Mouse (Mus musculus) CD4-positive helper T cell, adult 2 months (primary cell): ENCODE results near the gene Hpse.

Experiments
- DNase-seq: peaks from one replicate; pipeline ENCODE4 v3.0.0-alpha.2; 2012; ENCODE audit warnings: low read depth, missing footprints, low spot score

Hpse gene

GRCm38 (mm10) chr5:100719235-100720088 lies at the start of gene Hpse:
Gene Hpse (minus strand): TSS chr5:100719716.
- DNase-seq = peak; percentile 47

- DNase-seq = no peak
These were observed 46.5 kb upstream of the Hpse start for GRCm38 (mm10) chr5:100766026-100766425.

GRCm38 (mm10) chr5:100761736-100762135 lies 42.2 kb upstream of the Hpse start:
- DNase-seq = no peak

GRCm38 (mm10) chr5:100760049-100760663 lies 40.6 kb upstream of the Hpse start:
- no peak for DNase-seq

GRCm38 (mm10) chr5:100758121-100758520 lies 38.6 kb upstream of the Hpse start:
- no peak for DNase-seq

GRCm38 (mm10) chr5:100753407-100753806 lies 33.9 kb upstream of the Hpse start:
- DNase-seq = no peak

GRCm38 (mm10) chr5:100751655-100752054 lies 32.1 kb upstream of the Hpse start:
- no peak for DNase-seq

GRCm38 (mm10) chr5:100750617-100751255 lies 31.2 kb upstream of the Hpse start:
- DNase-seq = no peak

- DNase-seq = no peak
These were observed 19.3 kb upstream of the Hpse start for GRCm38 (mm10) chr5:100738802-100739201.

- no peak for DNase-seq
These were observed 17.4 kb upstream of the Hpse start for GRCm38 (mm10) chr5:100736919-100737318.

- DNase-seq = no peak
These were observed 15.0 kb upstream of the Hpse start for GRCm38 (mm10) chr5:100734535-100734934.

- peak; percentile 66 for DNase-seq
These were observed 9.2 kb upstream of the Hpse start for GRCm38 (mm10) chr5:100728757-100729156.

- DNase-seq = no peak
These were observed 6.5 kb upstream of the Hpse start for GRCm38 (mm10) chr5:100726001-100726400.

GRCm38 (mm10) chr5:100716762-100717161 lies 2.8 kb downstream of the Hpse start:
- DNase-seq = no peak

GRCm38 (mm10) chr5:100711219-100711618 lies 8.3 kb downstream of the Hpse start:
- no peak for DNase-seq

- DNase-seq = no peak
These were observed 9.5 kb downstream of the Hpse start for GRCm38 (mm10) chr5:100710012-100710411.

GRCm38 (mm10) chr5:100709035-100709434 lies 10.5 kb downstream of the Hpse start:
- no peak for DNase-seq

- no peak for DNase-seq
These were observed 12.8 kb downstream of the Hpse start for GRCm38 (mm10) chr5:100706675-100707074.

GRCm38 (mm10) chr5:100704272-100704671 lies 15.2 kb downstream of the Hpse start:
- DNase-seq = no peak

GRCm38 (mm10) chr5:100702325-100702724 lies 17.2 kb downstream of the Hpse start:
- no peak for DNase-seq

- DNase-seq = no peak
These were observed 18.5 kb downstream of the Hpse start for GRCm38 (mm10) chr5:100700861-100701620.

- DNase-seq = no peak
These were observed 21.6 kb downstream of the Hpse start for GRCm38 (mm10) chr5:100697886-100698285.
